Mouse (Mus musculus) kidney, embryonic 16.5 days (tissue): ENCODE data around the gene Bola3. TPM values are rescaled to one million over a fixed set of nuclear protein-coding genes. Genes with fewer than 3 reads are reported as not detected.

Experiments used
- ATAC-seq: fragments of 200-750 bp; cut with Nextera tagmentation; 2 replicates; pipeline ENCODE4 v1.8.0; 2017; ENCODE audit warnings: moderate TSS enrichment; ENCODE audit not compliant: low FRiP score, low TSS enrichment
- H3K27ac ChIP-seq: fragments of 300-500 bp; sonication (generic); 2 replicates; pipeline ENCODE4 v1.5.1; 2014; ENCODE audit warnings: low read length
- H3K27me3 ChIP-seq: fragments of 300-500 bp; sonication (generic); 2 replicates; pipeline ENCODE4 v1.6.1; 2014; ENCODE audit warnings: low read length, control low read depth, mixed read lengths; ENCODE audit not compliant: insufficient read depth
- H3K36me3 ChIP-seq: fragments of 300-500 bp; sonication (generic); 2 replicates; pipeline ENCODE4 v1.6.1; 2014; ENCODE audit warnings: low read length, control low read depth, mixed read lengths; ENCODE audit not compliant: insufficient read depth
- H3K4me1 ChIP-seq: fragments of 300-500 bp; sonication (generic); 2 replicates; pipeline ENCODE4 v1.6.1; 2014; ENCODE audit warnings: low read length, control low read depth, mixed read lengths; ENCODE audit not compliant: insufficient read depth
- H3K4me2 ChIP-seq: fragments of 300-500 bp; sonication (generic); replicated peaks from 2 replicates; pipeline ENCODE4 v1.6.1; 2014; ENCODE audit warnings: low read depth, low read length
- H3K4me3 ChIP-seq: fragments of 300-500 bp; sonication (generic); 2 replicates; pipeline ENCODE4 v1.5.1; 2014; ENCODE audit warnings: mild to moderate bottlenecking, low read length
- H3K9ac ChIP-seq: fragments of 300-500 bp; sonication (generic); replicated peaks from 2 replicates; pipeline ENCODE4 v1.6.1; 2014; ENCODE audit warnings: low read length
- H3K9me3 ChIP-seq: fragments of 300-500 bp; sonication (generic); 2 replicates; pipeline ENCODE4 v1.6.1; 2016; ENCODE audit warnings: low read length, control low read depth
- WGBS: fragments of 180-500 bp; shearing (Covaris S2); extraction: QIAGEN DNeasy Blood & Tissue Kit; methylation state at CpG from one replicate; pipeline ENCODE4 v1.1.7; 2014; 5-methylcytosine and 5-hydroxymethylcytosine counted together
- polyA plus RNA-seq: library from polyadenylated mRNA; unstranded; fragments of >200 nt; fragmentation: Nextera tagmentation; extraction: Ambion mirVana; gene quantifications from 2 replicates; pipeline ENCODE4 v1.2.1, GENCODE M21; 2015

Gene Bola3
- polyA plus RNA-seq, 1 experiment from 2014 or later = 142 TPM

GRCm38 (mm10) chr6:83356569-83357138 is 7.7 kb downstream of the Bola3 start:
- H3K9ac ChIP-seq = no peak overlapping the region
- H3K4me2 ChIP-seq = no peak overlapping the region
- 24% methylated on average over 7 of the region's 7 CpGs for WGBS
- peak; percentile 49; the same call in 1 of the 2 replicates for ATAC-seq
- no peaks in the 10 kb centered on the region for H3K9me3 ChIP-seq
- H3K36me3 ChIP-seq = peaks cover 41% of the 10 kb centered on the region
- H3K4me3 ChIP-seq = no peak overlapping the region
- H3K27me3 ChIP-seq = no peaks in the 10 kb centered on the region
- H3K27ac ChIP-seq = no peak overlapping the region
- no peaks in the 10 kb centered on the region for H3K4me1 ChIP-seq

DNA sequence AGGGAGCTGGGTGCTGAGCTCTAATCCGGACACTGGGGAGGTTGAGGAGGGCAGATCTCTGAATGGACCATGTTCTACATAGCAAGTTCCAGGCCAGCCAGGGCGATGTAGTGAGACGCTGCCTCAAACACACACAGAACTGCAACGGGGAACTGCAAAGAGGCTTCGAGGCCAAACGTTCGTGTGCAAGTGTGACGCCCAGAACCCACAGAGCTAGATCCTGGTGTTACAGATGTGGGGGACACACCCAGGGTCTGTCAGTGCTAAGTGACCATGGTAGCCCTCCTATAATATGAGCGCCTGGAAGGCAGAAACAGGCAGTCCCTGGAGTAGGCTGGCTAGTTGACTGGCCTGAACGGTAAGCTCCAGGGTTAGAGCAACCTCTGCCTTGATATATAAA is 8.5 kb downstream of the Bola3 start:
- no peaks in the 10 kb centered on the region for H3K4me1 ChIP-seq
- H3K9me3 ChIP-seq = no peaks in the 10 kb centered on the region
- ATAC-seq = no peak
- WGBS = 90% methylated on average over 10 of the region's 10 CpGs
- no peak overlapping the region for H3K27ac ChIP-seq
- H3K9ac ChIP-seq = no peak overlapping the region
- H3K4me3 ChIP-seq = no peak overlapping the region
- peaks cover 45% of the 10 kb centered on the region for H3K36me3 ChIP-seq
- H3K27me3 ChIP-seq = no peaks in the 10 kb centered on the region
- no peak overlapping the region for H3K4me2 ChIP-seq

DNA sequence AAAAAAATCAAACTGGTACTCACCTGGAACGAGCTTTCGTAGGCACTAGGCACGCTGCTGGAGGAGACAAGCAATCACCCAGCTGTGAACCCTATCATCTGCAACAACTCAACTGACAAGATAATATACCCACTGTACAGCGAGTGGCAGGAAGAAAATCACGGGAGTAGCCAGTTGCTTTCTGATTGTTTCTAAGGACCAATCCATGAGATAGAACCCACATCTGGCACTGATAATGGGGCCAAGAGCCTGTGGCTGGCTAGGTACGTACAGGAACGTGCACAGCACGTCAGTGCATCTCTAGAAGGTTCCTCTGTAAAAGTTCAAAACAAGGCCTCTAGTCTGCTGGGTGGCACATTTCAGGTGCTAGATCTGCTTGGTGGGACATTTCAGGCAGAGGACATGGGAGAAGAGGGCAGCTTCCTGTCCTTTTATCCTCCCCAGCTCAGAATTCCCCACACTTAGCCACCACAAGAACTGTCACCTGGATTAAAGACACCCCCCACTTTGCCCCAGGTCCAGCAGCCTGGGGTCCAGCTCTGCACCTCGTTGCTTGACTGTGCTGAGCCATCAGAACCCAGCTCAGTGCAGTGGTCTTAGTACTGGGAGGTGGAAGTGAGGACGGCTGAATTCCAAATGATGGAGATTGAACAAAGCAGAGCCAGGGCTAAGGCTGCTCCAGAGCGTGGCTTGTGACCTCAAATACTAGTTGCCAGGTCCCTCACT is 12.7 kb downstream of the Bola3 start:
- no peaks in the 10 kb centered on the region for H3K27me3 ChIP-seq
- H3K27ac ChIP-seq = no peak overlapping the region
- H3K4me2 ChIP-seq = no peak overlapping the region
- H3K4me1 ChIP-seq = no peaks in the 10 kb centered on the region
- no peak overlapping the region for H3K9ac ChIP-seq
- H3K36me3 ChIP-seq = peaks cover 41% of the 10 kb centered on the region
- no peaks in the 10 kb centered on the region for H3K9me3 ChIP-seq
- 89% methylated on average over 11 of the region's 11 CpGs for WGBS
- no peak for ATAC-seq
- H3K4me3 ChIP-seq = no peak overlapping the region

DNA sequence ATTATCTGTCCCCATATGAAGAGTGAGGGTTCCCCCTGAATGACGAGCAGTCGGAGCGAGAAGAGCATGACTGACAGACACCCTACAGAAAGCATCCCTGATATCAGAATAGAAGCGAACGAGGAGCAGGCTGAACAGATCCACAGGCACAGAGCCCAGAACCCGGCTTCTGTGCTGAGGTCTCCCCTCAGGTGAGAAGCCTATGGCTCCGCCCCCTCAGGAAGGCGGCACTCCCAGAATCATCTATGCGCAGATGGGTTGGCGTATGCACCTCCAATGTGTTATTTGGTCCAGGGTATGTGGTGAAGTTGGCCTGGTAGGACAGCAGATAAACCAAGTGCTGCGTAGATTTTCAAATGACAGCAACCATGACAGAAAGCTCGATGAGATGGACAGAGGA is 14.1 kb downstream of the Bola3 start:
- Histone ChIP-seq H3K27ac (no peak overlapping the region), H3K9me3 (no peaks in the 10 kb centered on the region), H3K4me3 (no peak overlapping the region), H3K4me1 (no peaks in the 10 kb centered on the region), H3K4me2 (no peak overlapping the region), H3K27me3 (no peaks in the 10 kb centered on the region), H3K9ac (no peak overlapping the region), H3K36me3 (peaks cover 47% of the 10 kb centered on the region)
- no peak for ATAC-seq
- WGBS = 88% methylated on average over 12 of the region's 12 CpGs

DNA sequence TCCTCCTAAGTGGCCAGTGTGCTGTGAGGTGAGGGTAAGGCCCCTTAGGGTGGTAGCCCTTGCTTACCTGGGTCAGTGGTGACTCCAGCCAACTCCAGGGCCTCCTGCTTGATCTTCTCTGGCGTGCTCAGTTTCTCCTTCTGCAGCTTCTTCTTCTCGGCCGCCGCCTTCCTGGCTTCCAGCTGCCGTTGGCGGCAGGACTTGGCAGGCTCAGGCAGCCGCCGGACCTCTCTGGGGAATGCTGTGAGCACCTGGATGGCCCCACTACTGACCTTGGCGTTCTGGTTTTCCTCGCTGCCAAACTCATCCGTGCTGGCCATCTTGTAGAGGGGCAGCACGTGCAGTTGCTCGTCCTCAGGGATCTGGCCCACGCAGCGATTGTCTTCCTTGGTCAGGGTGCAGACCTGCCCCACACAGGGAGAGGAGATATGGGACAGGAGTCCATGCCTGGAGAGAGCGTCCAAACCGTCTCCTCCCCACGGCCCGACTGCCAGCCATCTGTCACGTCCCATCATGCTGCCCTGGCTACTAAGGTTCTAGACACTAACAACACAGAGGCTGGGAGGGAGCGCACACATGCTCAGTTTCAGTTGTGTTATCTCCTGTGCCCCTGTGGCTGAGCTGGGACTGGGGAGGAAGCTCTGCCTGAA is 21.5 kb downstream of the Bola3 start:
- WGBS = 91% methylated on average over 21 of the region's 21 CpGs
- H3K36me3 ChIP-seq = peaks cover 88% of the 10 kb centered on the region
- no peaks in the 10 kb centered on the region for H3K9me3 ChIP-seq
- H3K4me3 ChIP-seq = no peak overlapping the region
- H3K27ac ChIP-seq = no peak overlapping the region
- H3K4me1 ChIP-seq = no peaks in the 10 kb centered on the region
- H3K9ac ChIP-seq = no peak overlapping the region
- no peaks in the 10 kb centered on the region for H3K27me3 ChIP-seq
- no peak for ATAC-seq
- no peak overlapping the region for H3K4me2 ChIP-seq

- Histone ChIP-seq H3K9ac (no peak overlapping the region), H3K36me3 (peaks cover 95% of the 10 kb centered on the region), H3K4me3 (no peak overlapping the region), H3K4me1 (no peaks in the 10 kb centered on the region), H3K4me2 (no peak overlapping the region), H3K9me3 (no peaks in the 10 kb centered on the region), H3K27ac (no peak overlapping the region), H3K27me3 (no peaks in the 10 kb centered on the region)
- no peak for ATAC-seq
- WGBS = 94% methylated on average over 3 of the region's 3 CpGs
These were observed 22.4 kb downstream of the Bola3 start for GRCm38 (mm10) chr6:83371350-83371749.

DNA sequence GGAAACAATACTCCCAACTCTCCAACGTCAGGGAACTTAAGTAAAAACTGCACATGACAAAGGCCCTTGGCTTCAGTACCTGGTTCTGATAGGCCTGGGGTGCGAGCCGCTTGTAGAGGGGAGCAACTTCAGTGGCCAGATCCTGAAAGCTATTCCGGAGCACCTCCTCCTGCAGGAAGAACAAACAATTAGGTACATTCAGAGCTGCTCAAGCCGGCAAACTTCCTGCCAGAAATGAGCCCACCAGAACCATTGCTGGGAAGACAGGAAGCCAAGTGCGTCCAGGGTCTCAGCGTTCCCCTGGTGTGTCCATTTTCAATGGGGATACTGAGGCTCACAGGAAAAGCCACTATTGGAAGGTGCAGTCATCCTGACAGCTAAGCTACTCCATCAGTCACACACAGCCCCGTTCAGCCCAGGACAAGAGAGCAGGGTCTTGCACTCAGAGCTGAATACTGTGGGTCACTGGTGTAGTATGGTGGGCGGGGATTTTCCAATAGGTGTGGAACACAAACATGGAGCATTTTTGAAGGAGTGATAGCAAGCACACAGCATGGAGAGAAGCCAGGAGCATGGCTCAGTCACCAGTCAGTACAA is 24.9 kb downstream of the Bola3 start:
- no peaks in the 10 kb centered on the region for H3K9me3 ChIP-seq
- H3K36me3 ChIP-seq = peaks cover 96% of the 10 kb centered on the region
- H3K4me1 ChIP-seq = no peaks in the 10 kb centered on the region
- no peak overlapping the region for H3K4me2 ChIP-seq
- H3K9ac ChIP-seq = no peak overlapping the region
- no peak overlapping the region for H3K4me3 ChIP-seq
- no peak for ATAC-seq
- no peak overlapping the region for H3K27ac ChIP-seq
- WGBS = 79% methylated on average over 9 of the region's 9 CpGs
- no peaks in the 10 kb centered on the region for H3K27me3 ChIP-seq

GRCm38 (mm10) chr6:83381510-83382491 is 32.9 kb downstream of the Bola3 start:
- WGBS = 83% methylated on average over 10 of the region's 10 CpGs
- ATAC-seq = no peak
- H3K27me3 ChIP-seq = no peaks in the 10 kb centered on the region
- no peak overlapping the region for H3K27ac ChIP-seq
- H3K36me3 ChIP-seq = peaks cover 78% of the 10 kb centered on the region
- no peak overlapping the region for H3K9ac ChIP-seq
- no peak overlapping the region for H3K4me3 ChIP-seq
- H3K4me1 ChIP-seq = no peaks in the 10 kb centered on the region
- no peaks in the 10 kb centered on the region for H3K9me3 ChIP-seq
- no peak overlapping the region for H3K4me2 ChIP-seq

- WGBS = 90% methylated on average over 9 of the region's 9 CpGs
- Histone ChIP-seq H3K27ac (no peak overlapping the region), H3K27me3 (no peaks in the 10 kb centered on the region), H3K4me3 (no peak overlapping the region), H3K4me2 (no peak overlapping the region), H3K9ac (no peak overlapping the region), H3K9me3 (no peaks in the 10 kb centered on the region), H3K36me3 (peaks cover 46% of the 10 kb centered on the region), H3K4me1 (no peaks in the 10 kb centered on the region)
- no peak for ATAC-seq
These were observed 36.7 kb downstream of the Bola3 start for GRCm38 (mm10) chr6:83385569-83386090.
